Mouse (Mus musculus) heart, adult 2 months (tissue): ENCODE measurements around the gene Gm49321.

Experiments
- CTCF ChIP-seq: fragments of 200-600 bp; IDR thresholded peaks from 2 replicates; pipeline ENCODE4 v1.8.1; 2022; ENCODE audit warnings: antibody characterized with exemption, mild to moderate bottlenecking, moderate library complexity
- POLR2A ChIP-seq: fragments of 200-500 bp; IDR thresholded peaks from 2 replicates; pipeline ENCODE4 v1.6.1; 2011; ENCODE audit warnings: mild to moderate bottlenecking, low read depth, low read length, control low read depth; ENCODE audit not compliant: insufficient read depth

GRCm38 (mm10) chr12:73918479-73918878 lies 19.0 kb upstream of the Gm49321 start:
- no peak for TF ChIP-seq POLR2A
- no peak for TF ChIP-seq CTCF
